Comparison of ENCODE assay signal across 8 mouse cellular contexts in the genomic region with DNA sequence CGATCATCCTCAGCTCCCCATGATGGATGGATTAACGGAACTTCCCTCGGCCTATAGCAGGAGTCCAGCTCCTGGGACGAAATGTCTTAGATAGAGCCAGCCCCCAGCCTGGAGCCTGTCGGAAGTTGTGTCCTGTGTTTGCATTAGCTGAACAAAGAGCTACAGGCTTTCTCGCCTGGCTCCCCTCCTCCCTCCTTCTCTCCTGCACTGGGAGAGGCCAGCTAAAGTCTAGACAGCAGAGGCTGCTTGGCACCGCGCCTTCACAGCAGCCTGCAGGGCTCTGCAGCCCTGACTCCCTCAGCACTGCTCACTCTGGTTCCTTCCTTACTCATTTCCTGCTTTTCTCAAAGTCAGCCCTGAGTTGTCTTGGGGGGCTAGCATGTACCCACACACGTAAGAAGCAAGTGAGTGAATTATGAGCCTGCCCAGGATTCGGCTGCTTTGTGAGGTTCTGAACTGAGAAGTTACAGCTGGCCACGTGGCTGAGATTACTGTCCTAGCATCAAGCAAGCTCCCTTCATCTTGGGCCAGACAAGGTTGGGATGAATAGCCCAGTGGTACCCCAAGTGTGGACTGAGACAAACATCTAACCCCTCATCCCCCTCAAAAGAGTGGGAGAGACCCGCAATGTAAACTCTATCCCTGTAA. TPM values are rescaled to one million over a fixed set of nuclear protein-coding genes. Genes with fewer than 3 reads are reported as not detected.
DNase-seq lines count a peak whose midpoint lies in the region; ATAC-seq lines count a peak whose summit lies in the region.

No protein-coding gene starts in this region.

- 17% methylated on average over 12 of the region's 12 CpGs for WGBS in intestine, embryonic 15.5 days
- 57% methylated on average over 12 of the region's 12 CpGs for WGBS in liver, embryonic 12.5 days (ENCODE audit: insufficient replicate concordance)
- 18% methylated on average over 12 of the region's 12 CpGs for WGBS in neural tube, embryonic 12.5 days

- H3K36me3 ChIP-seq in intestine, embryonic 15.5 days = no peaks in the 10 kb centered on the region
- 0 out of 2 replicates have a peak, but pooled peaks cover 2% of the 10 kb centered on the region for H3K36me3 ChIP-seq in liver, embryonic 12.5 days
- 0 out of 2 replicates have a peak, but pooled peaks cover 2% of the 10 kb centered on the region for H3K36me3 ChIP-seq in neural tube, embryonic 12.5 days

- H3K9ac ChIP-seq in intestine, embryonic 15.5 days = peak overlapping the region; percentile 16; the same call in 1 of the 2 replicates
- H3K9ac ChIP-seq in liver, embryonic 12.5 days = no peak overlapping the region
- no peak overlapping the region for H3K9ac ChIP-seq in neural tube, embryonic 12.5 days

- H3K4me1 ChIP-seq in intestine, embryonic 15.5 days (replicated peaks) = peaks cover 39% of the 10 kb centered on the region
- peaks cover 27% of the 10 kb centered on the region for H3K4me1 ChIP-seq in liver, embryonic 12.5 days
- H3K4me1 ChIP-seq in neural tube, embryonic 12.5 days = peaks cover 27% of the 10 kb centered on the region

- H3K9me3 ChIP-seq in intestine, embryonic 15.5 days = no peaks in the 10 kb centered on the region
- H3K9me3 ChIP-seq in liver, embryonic 12.5 days (replicated peaks) = no peaks in the 10 kb centered on the region
- no peaks in the 10 kb centered on the region for H3K9me3 ChIP-seq in neural tube, embryonic 12.5 days

- no peak overlapping the region for H3K4me3 ChIP-seq in intestine, embryonic 15.5 days (replicated peaks)
- H3K4me3 ChIP-seq in liver, embryonic 12.5 days = no peak overlapping the region
- no peak overlapping the region for H3K4me3 ChIP-seq in neural tube, embryonic 12.5 days

- no peaks in the 10 kb centered on the region for H3K27me3 ChIP-seq in intestine, embryonic 15.5 days (replicated peaks)
- H3K27me3 ChIP-seq in liver, embryonic 12.5 days (replicated peaks) = no peaks in the 10 kb centered on the region
- H3K27me3 ChIP-seq in neural tube, embryonic 12.5 days (replicated peaks) = no peaks in the 10 kb centered on the region

- peak; percentile 50 to 80 for DNase-seq in adrenal gland, adult (ENCODE audit: inconsistent age in 2 of 2, low spot score in 1 of 2)
- no peak for DNase-seq in adrenal gland, adult 8-10 months
- DNase-seq in gastrocnemius, postnatal 36 days = peak; percentile 51 to 67
- DNase-seq in thymus, postnatal 14 days = no peak

- peak; percentile 57; the same call in 1 of the 2 replicates for ATAC-seq in common myeloid progenitor, adult 5-6 weeks (replicated peaks; ENCODE audit: low read depth, poor library complexity, severe bottlenecking)
- peak; percentile 95 for ATAC-seq in intestine, embryonic 15.5 days
- peak; percentile 58 for ATAC-seq in liver, embryonic 12.5 days
- peak; percentile 86 for ATAC-seq in neural tube, embryonic 12.5 days (ENCODE audit: low FRiP score, low read depth)

- H3K27ac ChIP-seq in intestine, embryonic 15.5 days = peak overlapping the region; percentile 91
- H3K27ac ChIP-seq in liver, embryonic 12.5 days = peak overlapping the region; percentile 56; the same call in 1 of the 2 replicates
- peak overlapping the region; percentile 50 for H3K27ac ChIP-seq in neural tube, embryonic 12.5 days

- intact Hi-C loops in gastrocnemius, postnatal 36 days (cut with DNase I) = no loop called here

- peak overlapping the region; percentile 37; the same call in 1 of the 2 replicates for H3K4me2 ChIP-seq in intestine, embryonic 15.5 days (replicated peaks)
- 0 out of 2 replicates have a peak overlapping the region, but pooled peaks have one; percentile 0 for H3K4me2 ChIP-seq in liver, embryonic 12.5 days
- peak overlapping the region; percentile 34 for H3K4me2 ChIP-seq in neural tube, embryonic 12.5 days (replicated peaks)

RNA-seq across cellular contexts. Expression of a gene that starts 11.8 kb away (rescaled TPM):
- total RNA-seq in adrenal gland, adult 8-10 months (2022) = 10 to 100 TPM; 21.2 to 45.6 (median 33.8) TPM
- 0.53 and 1.0 TPM in 2 replicates for total RNA-seq in common myeloid progenitor, adult 5-6 weeks (2017)
- total RNA-seq in gastrocnemius, postnatal 36 days (2021) = 10 to 100 TPM; 60.2 to 70.4 TPM
- polyA plus RNA-seq in intestine, embryonic 15.5 days (2015; fragmentation: Nextera tagmentation; extraction: Ambion mirVana) = 232 and 269 TPM in 2 replicates
- 44.7 and 54.2 TPM in 2 replicates for polyA plus RNA-seq in liver, embryonic 12.5 days (2016; fragmentation: Nextera tagmentation; extraction: Ambion mirVana)
- polyA plus RNA-seq in neural tube, embryonic 12.5 days (2016; fragmentation: Nextera tagmentation; extraction: Ambion mirVana) = 173 and 175 TPM in 2 replicates

Comparison
In these comparisons a context has a peak if more than half of its experiments do, and no peak if none do; other contexts are left out.
1. DNase-seq: peak in adrenal gland, adult (2 of 2) and gastrocnemius, postnatal 36 days (2 of 2); none in adrenal gland, adult 8-10 months (single experiment) and thymus, postnatal 14 days (single experiment).
2. RNA of a gene that starts 11.8 kb away (total RNA-seq): 60.2 to 70.4 TPM in gastrocnemius, postnatal 36 days and 21.2 to 45.6 TPM in adrenal gland, adult 8-10 months; 0.53 to 1.0 TPM in common myeloid progenitor, adult 5-6 weeks; every median in the first group is over 10 times any median in the second.
3. Peak in every context shown above with its lines, with median percentiles within 50 percentile points of each other: ATAC-seq, H3K27ac ChIP-seq and H3K4me2 ChIP-seq.